Mouse (Mus musculus): Measurements from ENCODE around the gene Nudt3. TPM values are rescaled to one million over a fixed set of nuclear protein-coding genes. Genes with fewer than 3 reads are reported as not detected.

Gene Nudt3
- polyA plus RNA-seq, 1 experiment from 2014 or later: 117 TPM

GRCm38 (mm10) chr17:27653253-27653959 is 30.1 kb upstream of the Nudt3 start:
- no peaks in the 10 kb centered on the region for H3K9me3 ChIP-seq (ENCODE audit: control insufficient read depth, low read length)
- no peak overlapping the region for H3K27ac ChIP-seq (replicated peaks; ENCODE audit: low read depth, low read length)
- no peaks in the 10 kb centered on the region; the same call in 1 of the 2 replicates for H3K4me1 ChIP-seq (ENCODE audit: control insufficient read depth, insufficient read depth, low read length)

DNA sequence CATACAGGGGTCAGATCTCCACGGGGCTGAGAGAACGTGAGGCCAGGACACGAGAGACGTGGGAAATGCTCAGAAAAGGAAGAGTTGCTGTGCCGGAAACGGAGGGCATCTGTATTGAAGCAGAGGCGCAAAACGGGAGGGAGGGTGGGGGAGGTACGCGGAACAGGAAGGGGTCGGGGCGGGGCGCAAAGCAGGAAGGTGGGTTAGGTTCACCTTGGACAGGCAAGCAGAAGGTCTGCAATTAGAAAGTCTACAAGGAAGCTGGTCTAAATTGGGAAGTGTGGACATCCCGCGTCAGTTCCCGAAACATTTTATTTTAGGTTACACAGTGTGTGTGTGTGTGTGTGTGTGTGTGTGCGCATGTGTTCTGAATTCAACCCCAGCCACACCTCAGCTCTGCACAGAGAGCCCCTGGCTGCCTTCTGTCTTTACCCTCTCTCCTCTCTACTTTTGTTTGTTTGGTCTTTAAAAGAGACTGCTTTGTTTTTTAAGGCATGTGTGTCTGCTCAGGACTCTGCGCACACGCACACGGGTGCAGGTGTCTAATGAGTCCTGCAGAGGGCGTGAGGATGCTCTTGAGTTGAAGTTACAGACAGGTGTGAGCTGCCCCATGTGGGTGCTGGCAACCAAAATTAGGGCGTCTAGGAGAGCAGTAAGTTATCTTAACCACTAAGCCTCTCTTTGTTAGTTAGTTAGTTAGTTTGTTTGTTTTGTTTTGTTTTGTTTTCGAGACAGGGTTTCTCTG is 28.9 kb upstream of the Nudt3 start:
- H3K9me3 ChIP-seq (ENCODE audit: control insufficient read depth, low read length): no peaks in the 10 kb centered on the region
- no peak overlapping the region for H3K4me2 ChIP-seq (ENCODE audit: low read length)
- DNase-seq (no peak), ATAC-seq (ENCODE audit: low FRiP score, low TSS enrichment) (no peak)
- WGBS: 88% methylated on average over 23 of the region's 23 CpGs
- no peaks in the 10 kb centered on the region for H3K36me3 ChIP-seq (ENCODE audit: control insufficient read depth, insufficient read depth, low read length)
- H3K27me3 ChIP-seq (ENCODE audit: control insufficient read depth, insufficient read depth, low read length): 0 out of 2 replicates have a peak, but pooled peaks cover 5% of the 10 kb centered on the region
- no peak overlapping the region for H3K4me3 ChIP-seq (replicated peaks; ENCODE audit: low read depth, low read length)
- H3K27ac ChIP-seq (replicated peaks; ENCODE audit: low read depth, low read length): no peak overlapping the region
- H3K4me1 ChIP-seq (ENCODE audit: control insufficient read depth, insufficient read depth, low read length): no peaks in the 10 kb centered on the region; the same call in 1 of the 2 replicates
- H3K9ac ChIP-seq (replicated peaks; ENCODE audit: low read length): no peak overlapping the region

More at GRCm38 (mm10) chr17:27653253-27653959, 30.1 kb upstream of the Nudt3 start:
- Histone ChIP-seq H3K36me3 (ENCODE audit: control insufficient read depth, insufficient read depth, low read length) (no peaks in the 10 kb centered on the region), H3K27me3 (ENCODE audit: control insufficient read depth, insufficient read depth, low read length) (0 out of 2 replicates have a peak, but pooled peaks cover 5% of the 10 kb centered on the region), H3K4me2 (ENCODE audit: low read length) (no peak overlapping the region), H3K9ac (replicated peaks; ENCODE audit: low read length) (no peak overlapping the region), H3K4me3 (replicated peaks; ENCODE audit: low read depth, low read length) (no peak overlapping the region)
- 78% methylated on average over 10 of the region's 10 CpGs for WGBS
- no peak for ATAC-seq (ENCODE audit: low FRiP score, low TSS enrichment)
- no peak for DNase-seq

GRCm38 (mm10) chr17:27650586-27650985 is 27.3 kb upstream of the Nudt3 start:
- Histone ChIP-seq H3K9ac (replicated peaks; ENCODE audit: low read length) (no peak overlapping the region), H3K4me3 (replicated peaks; ENCODE audit: low read depth, low read length) (no peak overlapping the region), H3K4me2 (ENCODE audit: low read length) (no peak overlapping the region), H3K27ac (replicated peaks; ENCODE audit: low read depth, low read length) (no peak overlapping the region), H3K9me3 (ENCODE audit: control insufficient read depth, low read length) (no peaks in the 10 kb centered on the region), H3K4me1 (ENCODE audit: control insufficient read depth, insufficient read depth, low read length) (no peaks in the 10 kb centered on the region), H3K27me3 (ENCODE audit: control insufficient read depth, insufficient read depth, low read length) (no peaks in the 10 kb centered on the region), H3K36me3 (ENCODE audit: control insufficient read depth, insufficient read depth, low read length) (no peaks in the 10 kb centered on the region)
- ATAC-seq (ENCODE audit: low FRiP score, low TSS enrichment) (no peak), DNase-seq (no peak)
- WGBS: 80% methylated on average over 13 of the region's 13 CpGs

GRCm38 (mm10) chr17:27650160-27650559 is 26.9 kb upstream of the Nudt3 start:
- no peaks in the 10 kb centered on the region for H3K27me3 ChIP-seq (ENCODE audit: control insufficient read depth, insufficient read depth, low read length)
- DNase-seq (peak; percentile 67), ATAC-seq (ENCODE audit: low FRiP score, low TSS enrichment) (no peak)
- H3K4me2 ChIP-seq (ENCODE audit: low read length): no peak overlapping the region
- H3K4me1 ChIP-seq (ENCODE audit: control insufficient read depth, insufficient read depth, low read length): no peaks in the 10 kb centered on the region
- H3K36me3 ChIP-seq (ENCODE audit: control insufficient read depth, insufficient read depth, low read length): no peaks in the 10 kb centered on the region
- no peak overlapping the region for H3K4me3 ChIP-seq (replicated peaks; ENCODE audit: low read depth, low read length)
- no peaks in the 10 kb centered on the region for H3K9me3 ChIP-seq (ENCODE audit: control insufficient read depth, low read length)
- H3K9ac ChIP-seq (replicated peaks; ENCODE audit: low read length): no peak overlapping the region
- 16% methylated on average over 12 of the region's 12 CpGs for WGBS
- H3K27ac ChIP-seq (replicated peaks; ENCODE audit: low read depth, low read length): no peak overlapping the region

- no peak overlapping the region for H3K4me2 ChIP-seq (ENCODE audit: low read length)
- H3K4me3 ChIP-seq (replicated peaks; ENCODE audit: low read depth, low read length): no peak overlapping the region
- no peaks in the 10 kb centered on the region for H3K36me3 ChIP-seq (ENCODE audit: control insufficient read depth, insufficient read depth, low read length)
- ATAC-seq (ENCODE audit: low FRiP score, low TSS enrichment) (no peak), DNase-seq (no peak)
- no peak overlapping the region for H3K27ac ChIP-seq (replicated peaks; ENCODE audit: low read depth, low read length)
- no peaks in the 10 kb centered on the region for H3K27me3 ChIP-seq (ENCODE audit: control insufficient read depth, insufficient read depth, low read length)
- H3K4me1 ChIP-seq (ENCODE audit: control insufficient read depth, insufficient read depth, low read length): peaks cover 6% of the 10 kb centered on the region; the same call in 1 of the 2 replicates
- no peaks in the 10 kb centered on the region for H3K9me3 ChIP-seq (ENCODE audit: control insufficient read depth, low read length)
- 46% methylated on average over 7 of the region's 7 CpGs for WGBS
- no peak overlapping the region for H3K9ac ChIP-seq (replicated peaks; ENCODE audit: low read length)
Observed at GRCm38 (mm10) chr17:27645807-27646206, 22.5 kb upstream of the Nudt3 start.

DNA sequence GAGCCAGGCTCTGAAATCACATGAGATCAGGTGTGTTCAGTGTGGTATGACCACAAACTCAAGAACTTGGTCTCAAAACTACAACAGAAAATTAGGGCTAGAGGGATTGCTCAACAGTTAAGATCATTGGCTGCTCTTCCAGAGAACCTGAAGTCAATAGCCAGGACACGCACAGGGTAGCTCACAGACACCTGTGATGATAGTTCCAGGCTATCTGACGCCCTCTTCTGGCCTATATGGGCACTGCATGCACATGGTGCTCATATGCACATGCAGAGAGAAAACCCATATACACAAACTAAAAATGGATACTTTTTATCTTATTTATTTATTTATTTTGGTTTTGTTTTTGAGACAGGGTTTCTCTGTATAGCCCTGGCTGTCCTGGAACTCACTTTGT is 21.3 kb upstream of the Nudt3 start:
- ATAC-seq (ENCODE audit: low FRiP score, low TSS enrichment): no peak
- WGBS: 50% methylated on average over 2 of the region's 2 CpGs

GRCm38 (mm10) chr17:27643756-27644155 is 20.5 kb upstream of the Nudt3 start:
- no peak for ATAC-seq (ENCODE audit: low FRiP score, low TSS enrichment)
- WGBS: 80% methylated on average over 9 of the region's 9 CpGs
- Histone ChIP-seq H3K4me2 (ENCODE audit: low read length) (no peak overlapping the region), H3K4me1 (ENCODE audit: control insufficient read depth, insufficient read depth, low read length) (peaks cover 6% of the 10 kb centered on the region; the same call in 1 of the 2 replicates), H3K27me3 (ENCODE audit: control insufficient read depth, insufficient read depth, low read length) (no peaks in the 10 kb centered on the region), H3K4me3 (replicated peaks; ENCODE audit: low read depth, low read length) (no peak overlapping the region), H3K36me3 (ENCODE audit: control insufficient read depth, insufficient read depth, low read length) (no peaks in the 10 kb centered on the region), H3K9me3 (ENCODE audit: control insufficient read depth, low read length) (no peaks in the 10 kb centered on the region), H3K9ac (replicated peaks; ENCODE audit: low read length) (no peak overlapping the region), H3K27ac (replicated peaks; ENCODE audit: low read depth, low read length) (no peak overlapping the region)
- no peak for DNase-seq

More for the DNA sequence above, 21.3 kb upstream of the Nudt3 start:
- Histone ChIP-seq H3K4me3 (replicated peaks; ENCODE audit: low read depth, low read length) (no peak overlapping the region), H3K4me2 (ENCODE audit: low read length) (no peak overlapping the region), H3K27ac (replicated peaks; ENCODE audit: low read depth, low read length) (no peak overlapping the region), H3K27me3 (ENCODE audit: control insufficient read depth, insufficient read depth, low read length) (no peaks in the 10 kb centered on the region), H3K4me1 (ENCODE audit: control insufficient read depth, insufficient read depth, low read length) (peaks cover 6% of the 10 kb centered on the region; the same call in 1 of the 2 replicates), H3K36me3 (ENCODE audit: control insufficient read depth, insufficient read depth, low read length) (no peaks in the 10 kb centered on the region), H3K9ac (replicated peaks; ENCODE audit: low read length) (no peak overlapping the region), H3K9me3 (ENCODE audit: control insufficient read depth, low read length) (no peaks in the 10 kb centered on the region)
- no peak for DNase-seq

GRCm38 (mm10) chr17:27643101-27643500 is 19.8 kb upstream of the Nudt3 start:
- 0 out of 2 replicates have a peak overlapping the region, but pooled peaks have one; percentile 7 for H3K9ac ChIP-seq (replicated peaks; ENCODE audit: low read length)
- DNase-seq: peak; percentile 47
- ATAC-seq (ENCODE audit: low FRiP score, low TSS enrichment): no peak
- peak overlapping the region; percentile 70 for H3K27ac ChIP-seq (replicated peaks; ENCODE audit: low read depth, low read length)
- no peak overlapping the region for H3K4me3 ChIP-seq (replicated peaks; ENCODE audit: low read depth, low read length)
- peaks cover 6% of the 10 kb centered on the region; the same call in 1 of the 2 replicates for H3K4me1 ChIP-seq (ENCODE audit: control insufficient read depth, insufficient read depth, low read length)
- H3K36me3 ChIP-seq (ENCODE audit: control insufficient read depth, insufficient read depth, low read length): no peaks in the 10 kb centered on the region
- no peaks in the 10 kb centered on the region for H3K27me3 ChIP-seq (ENCODE audit: control insufficient read depth, insufficient read depth, low read length)
- no peaks in the 10 kb centered on the region for H3K9me3 ChIP-seq (ENCODE audit: control insufficient read depth, low read length)
- 46% methylated on average over 6 of the region's 6 CpGs for WGBS
- peak overlapping the region; percentile 13; the same call in 1 of the 2 replicates for H3K4me2 ChIP-seq (ENCODE audit: low read length)

Data from midbrain, embryonic 14.5 days (tissue).